Mouse (Mus musculus) adrenal gland, postnatal 10 days (tissue): ENCODE measurements around the gene Kctd17. TPM values are rescaled to one million over a fixed set of nuclear protein-coding genes. Genes with fewer than 3 reads are reported as not detected.

Experiments
- DNase-seq: peaks from one replicate; pipeline ENCODE4 v3.0.0; 2021; ENCODE audit warnings: mixed read lengths
- total RNA-seq, 2 experiments: library from RNA; stranded (reverse); gene quantifications; 2 replicates each; pipeline ENCODE4 v1.2.3; 2021

Kctd17 gene
- total RNA-seq, 2 experiments from 2014 or later = 85.2 to 94.8 TPM

DNA sequence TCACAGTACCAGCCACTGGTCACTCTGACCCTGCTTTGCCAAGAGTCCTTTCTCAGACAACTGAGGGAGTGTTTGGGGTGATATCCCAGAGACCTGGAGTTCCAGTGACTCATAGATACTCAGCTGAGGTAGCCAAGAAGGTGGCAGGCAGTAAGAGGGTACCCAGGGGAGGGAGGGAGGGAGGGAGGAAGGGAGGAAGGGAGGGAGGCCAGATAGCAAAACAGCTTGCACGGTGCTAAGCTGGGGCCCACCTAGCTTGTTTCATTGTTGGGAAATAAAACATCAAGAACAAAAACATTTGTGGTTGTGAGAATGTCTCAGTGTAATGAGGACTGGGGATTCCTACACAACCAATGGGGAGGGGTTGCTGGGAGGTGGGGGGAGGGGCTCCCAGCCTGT lies 14.6 kb upstream of the Kctd17 start:
- no peak for DNase-seq

DNA sequence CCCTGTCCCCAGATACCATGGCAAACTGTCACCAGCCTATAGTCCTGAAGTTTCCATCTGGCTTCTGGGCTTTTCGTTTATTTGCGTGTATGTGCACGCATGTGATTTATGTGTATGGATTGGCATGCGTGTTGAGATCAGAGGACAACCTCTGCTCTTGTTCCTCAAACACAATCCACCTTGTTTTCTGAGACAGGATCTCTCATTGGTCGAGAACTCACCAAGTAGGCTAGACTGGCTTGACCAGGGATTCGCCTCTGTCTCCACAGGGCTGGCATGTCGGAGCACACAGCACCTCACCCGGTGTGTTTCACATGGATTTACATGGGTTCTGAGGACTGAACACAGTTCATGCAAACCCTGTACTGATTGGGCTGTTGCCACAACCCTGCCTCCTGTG lies 14.2 kb upstream of the Kctd17 start:
- DNase-seq = no peak

DNA sequence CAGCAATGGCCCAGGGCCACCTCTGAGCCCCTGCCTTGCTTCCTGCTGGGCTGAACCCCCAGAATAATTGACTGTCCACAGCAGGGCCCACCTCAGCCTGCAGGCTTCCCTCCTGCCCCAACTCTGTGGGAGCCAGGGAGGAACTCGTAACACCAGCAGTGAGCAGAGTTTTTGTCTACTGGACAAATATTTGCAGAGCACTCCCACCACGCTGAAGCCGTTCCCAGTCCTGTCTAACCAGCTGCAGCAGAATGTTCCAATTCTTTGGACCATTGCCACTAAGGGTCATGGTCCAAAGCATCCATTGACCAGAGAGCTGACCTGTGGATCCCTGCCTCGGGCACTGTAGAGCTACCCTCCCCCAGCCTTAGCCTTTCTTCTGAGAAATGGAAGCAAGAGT lies 11.4 kb upstream of the Kctd17 start:
- DNase-seq = no peak

DNA sequence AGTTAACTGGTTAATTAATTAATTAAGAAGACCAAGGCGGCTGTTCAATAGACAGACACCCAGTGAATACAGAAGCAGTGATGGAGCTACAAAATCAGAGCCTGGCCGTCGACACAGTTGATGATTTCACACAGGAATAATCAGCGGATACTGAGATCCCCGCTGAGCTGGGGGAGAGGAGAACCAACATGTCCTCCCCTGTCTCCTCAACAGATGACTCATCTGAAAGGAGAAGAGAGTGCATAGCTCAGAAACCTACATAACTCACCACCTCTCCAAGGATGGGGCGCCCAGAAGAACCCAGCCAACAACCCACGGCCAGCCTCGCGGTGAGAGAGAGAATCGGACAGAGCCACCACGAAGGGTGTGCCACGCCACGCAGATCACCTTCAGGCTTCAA lies 8.0 kb upstream of the Kctd17 start:
- no peak for DNase-seq

DNA sequence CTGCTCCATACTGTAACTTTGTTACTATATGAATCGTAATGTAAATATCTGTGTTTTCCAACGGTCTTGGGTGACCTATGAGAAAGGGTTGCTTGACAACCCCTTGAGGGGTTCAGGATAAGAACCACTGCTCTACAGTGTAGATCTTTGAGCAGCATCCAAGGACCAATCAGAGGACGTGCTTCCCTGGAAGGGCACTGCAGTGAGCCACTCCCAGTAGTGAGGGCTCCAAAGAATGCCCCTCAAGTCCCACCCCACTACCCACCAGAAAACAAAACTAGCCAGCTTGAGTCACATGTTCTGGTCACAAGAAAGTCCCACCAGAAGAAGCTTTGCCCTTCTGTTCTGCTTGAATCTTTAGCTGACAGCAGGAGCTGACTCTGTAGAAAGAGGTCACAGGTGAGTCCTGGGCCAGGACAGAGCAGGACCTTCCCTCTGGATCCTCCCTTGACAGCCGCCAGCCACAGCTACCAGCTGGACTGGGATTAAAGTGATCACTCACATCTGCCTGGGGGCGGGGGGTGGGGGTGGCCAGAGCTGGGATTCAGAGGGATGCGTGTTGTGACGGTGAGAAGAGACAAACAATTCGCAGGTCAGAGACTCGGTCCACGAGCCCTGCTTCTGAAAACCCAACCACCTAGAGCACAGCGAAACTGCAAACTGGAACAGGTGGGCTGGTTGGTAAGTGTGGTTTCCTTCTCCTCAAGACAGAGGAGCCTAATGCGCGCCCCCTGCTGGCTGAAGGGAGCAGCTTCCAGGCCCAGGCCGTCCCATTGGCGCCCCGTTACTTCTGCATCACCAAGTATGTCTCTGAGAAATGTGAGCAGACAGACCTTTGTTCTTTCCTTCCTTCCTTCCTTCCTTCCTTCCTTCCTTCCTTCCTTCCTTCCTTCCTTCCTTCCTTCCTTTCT lies 6.1 kb upstream of the Kctd17 start:
- peak; percentile 91 for DNase-seq

DNA sequence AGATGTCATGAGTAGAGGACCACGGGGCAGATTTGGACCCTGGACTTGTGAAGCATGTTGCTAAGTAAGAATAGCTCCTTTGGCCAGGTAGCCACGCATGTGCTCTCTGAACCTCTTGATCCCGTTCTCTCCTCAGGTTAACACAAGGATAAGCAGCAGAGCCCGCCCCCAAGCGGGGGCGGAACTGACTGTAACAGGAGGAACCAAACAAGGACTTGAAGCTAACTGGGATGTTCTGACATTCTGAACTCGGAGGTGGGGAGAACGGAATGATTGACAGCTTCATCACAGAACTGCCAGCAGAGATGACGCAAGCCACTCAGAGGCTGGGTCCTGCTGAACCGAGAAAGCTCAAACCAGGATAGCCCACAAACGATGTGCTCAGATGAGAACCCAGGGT lies 3.9 kb upstream of the Kctd17 start:
- DNase-seq = no peak

DNA sequence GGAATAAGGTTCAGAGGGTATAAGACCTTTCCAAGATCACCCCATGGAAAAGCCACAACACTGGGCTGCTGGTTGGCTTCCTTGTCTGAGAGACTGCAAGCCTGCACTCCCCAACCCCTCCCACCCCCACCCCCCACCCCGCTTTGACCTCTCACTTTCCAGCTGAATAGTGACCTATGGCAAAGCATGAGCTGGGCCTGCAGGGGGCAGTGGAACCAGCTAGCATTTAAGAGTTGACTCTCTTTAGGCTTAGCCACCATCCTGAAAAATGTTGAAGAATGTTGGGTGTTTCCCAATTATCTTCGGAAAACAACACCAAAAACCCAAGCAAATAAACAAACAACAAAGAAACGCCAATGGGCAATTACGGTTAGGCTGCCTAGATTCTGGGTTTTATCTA lies 3.1 kb upstream of the Kctd17 start:
- no peak for DNase-seq

DNA sequence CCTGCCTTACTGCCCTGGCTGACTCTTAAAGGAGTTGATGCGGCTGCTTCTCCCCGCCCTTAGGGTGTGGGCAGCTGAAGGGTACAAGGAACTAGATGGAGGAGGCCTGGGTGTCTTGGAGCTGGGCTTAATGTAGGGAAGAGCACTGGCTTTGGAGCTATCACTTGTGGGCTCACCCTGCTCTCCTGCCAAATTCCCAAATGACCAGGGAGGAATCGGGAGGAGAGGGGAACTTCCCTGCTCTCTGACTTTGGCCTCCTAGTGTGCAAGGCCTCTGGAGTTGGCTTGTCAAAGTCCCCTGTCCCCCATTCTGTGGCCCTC lies 735 bp downstream of the Kctd17 start:
- DNase-seq = no peak

DNA sequence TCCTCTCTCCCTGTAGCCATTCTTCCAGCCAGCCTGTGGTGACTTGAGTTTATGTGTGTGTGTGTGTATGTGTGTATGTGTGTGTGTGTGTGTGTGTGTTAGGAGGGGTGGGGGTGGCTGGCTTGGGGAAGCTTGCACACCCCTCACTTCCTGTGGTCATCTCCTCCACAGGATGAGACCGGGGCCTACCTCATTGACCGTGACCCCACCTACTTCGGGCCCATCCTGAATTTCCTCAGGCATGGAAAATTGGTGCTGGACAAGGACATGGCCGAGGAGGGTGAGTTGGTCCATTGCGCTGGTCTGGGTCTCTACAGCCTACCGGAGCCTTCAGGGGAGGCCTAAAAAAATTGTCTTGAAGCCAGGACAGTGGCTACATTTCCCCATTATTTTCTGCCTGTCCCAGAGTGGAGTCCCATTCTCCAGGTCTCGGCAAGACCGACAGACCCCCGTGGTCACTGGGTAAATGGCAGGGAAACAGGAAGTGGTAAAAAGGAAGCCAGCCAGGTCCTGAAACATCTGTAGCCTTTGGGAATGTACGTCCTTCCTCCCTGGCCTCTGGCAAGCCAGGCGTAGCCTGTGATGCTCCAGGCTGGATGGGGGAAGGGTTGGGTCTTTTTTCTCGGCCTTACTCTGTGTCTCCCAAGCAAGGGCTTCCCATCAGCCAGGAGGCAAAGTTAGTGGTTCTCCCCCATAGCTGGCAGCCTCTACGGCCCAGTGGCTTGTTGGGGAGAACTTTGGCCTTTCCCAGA lies 1.7 kb downstream of the Kctd17 start:
- no peak for DNase-seq

DNA sequence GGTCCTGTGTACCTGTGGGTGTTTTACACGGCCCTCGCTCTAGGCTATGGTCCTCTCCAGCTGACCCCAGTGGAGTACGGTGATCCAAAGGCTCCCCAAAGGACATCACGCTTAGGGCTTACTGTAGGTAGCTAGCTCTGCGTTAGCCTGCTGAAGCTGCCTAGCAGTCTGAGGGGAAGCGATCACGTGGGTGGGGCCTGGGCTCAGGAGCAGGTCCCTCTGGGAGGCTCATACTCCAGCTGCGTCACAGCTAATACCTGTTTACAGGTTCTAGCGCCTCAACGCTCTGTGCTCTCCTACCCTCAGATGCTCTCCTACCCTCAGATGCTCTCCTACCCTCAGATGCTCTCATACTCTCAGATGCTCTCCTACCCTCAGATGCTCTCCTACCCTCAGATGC lies 2.5 kb downstream of the Kctd17 start:
- DNase-seq = no peak

DNA sequence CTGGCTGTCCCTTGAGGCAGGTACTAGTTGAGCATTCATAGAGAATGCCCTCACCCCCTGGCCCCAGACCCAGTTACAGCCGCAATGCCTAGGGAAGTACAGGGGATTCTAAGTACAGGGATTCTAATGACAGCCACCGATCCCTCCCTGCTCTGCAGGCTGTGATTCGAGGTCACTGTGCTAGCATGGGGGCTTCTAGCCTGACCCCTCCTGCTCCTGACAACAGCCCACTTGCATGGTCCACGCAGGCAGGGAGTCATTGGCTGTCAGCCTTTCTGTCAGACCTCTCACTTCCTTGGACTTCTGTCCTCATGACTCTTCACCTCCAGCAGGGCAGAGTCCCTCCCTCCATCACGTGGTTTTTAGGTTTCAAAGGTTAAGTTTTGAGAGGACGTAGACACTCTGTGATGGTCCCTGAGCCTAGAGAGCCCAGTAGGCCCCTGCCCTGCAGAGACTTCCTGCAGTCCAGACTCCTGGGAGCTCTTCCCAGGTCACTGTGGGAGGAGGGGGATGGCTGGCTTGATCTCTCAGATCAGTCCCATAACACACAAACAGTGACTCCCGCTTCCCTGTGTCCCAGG lies 3.3 kb downstream of the Kctd17 start:
- DNase-seq = no peak

DNA sequence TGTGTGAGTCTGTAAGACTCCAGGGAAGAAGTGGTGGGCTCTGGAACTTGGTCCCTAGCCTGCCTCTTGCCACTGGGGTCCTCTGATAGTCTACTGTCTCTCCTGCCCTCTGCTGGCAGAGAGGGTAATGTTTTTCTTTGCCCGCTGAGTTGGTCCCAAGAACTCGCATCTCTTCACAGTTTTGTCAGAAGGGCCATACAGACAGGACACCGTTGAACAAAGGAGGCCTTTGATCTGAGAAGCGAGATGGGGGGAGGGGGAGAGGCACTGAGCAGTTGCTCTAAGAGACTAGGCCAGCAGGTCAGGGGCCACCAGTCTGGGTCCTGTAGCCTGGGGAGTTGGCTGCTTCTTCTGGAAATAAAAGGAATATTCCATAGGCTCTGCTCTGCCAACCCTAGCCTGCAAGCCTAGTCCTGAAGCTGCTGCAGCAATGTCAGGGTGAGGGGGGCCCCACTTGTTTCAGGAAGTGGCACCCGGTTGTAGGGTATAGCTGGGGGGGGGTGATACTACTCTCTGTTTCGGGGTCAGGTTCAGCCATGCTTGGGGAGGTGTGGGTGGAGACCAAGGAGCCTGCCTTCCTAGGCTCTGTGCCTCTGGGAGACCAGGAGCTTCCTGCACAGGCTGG lies 6.6 kb downstream of the Kctd17 start:
- peak; percentile 68 for DNase-seq

DNA sequence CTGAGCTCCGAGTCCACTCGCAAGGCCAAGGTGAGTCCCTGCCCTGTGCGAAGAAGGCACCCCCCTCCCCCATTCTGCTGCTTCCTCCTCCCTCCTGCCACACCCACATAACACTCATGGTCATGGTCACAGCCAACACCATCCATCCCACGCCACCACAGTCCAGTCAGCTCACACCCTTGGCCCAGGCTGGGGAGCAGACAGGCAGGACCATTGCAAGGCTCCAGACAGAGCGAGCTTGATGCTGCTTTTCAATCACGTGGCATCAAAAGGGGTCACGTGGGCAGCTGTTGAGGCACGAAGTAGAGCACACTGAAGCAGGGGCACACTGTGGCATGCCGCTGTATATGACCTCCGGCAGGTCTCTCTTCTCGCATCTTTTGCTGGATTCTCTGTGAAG lies 7.3 kb downstream of the Kctd17 start:
- no peak for DNase-seq

DNA sequence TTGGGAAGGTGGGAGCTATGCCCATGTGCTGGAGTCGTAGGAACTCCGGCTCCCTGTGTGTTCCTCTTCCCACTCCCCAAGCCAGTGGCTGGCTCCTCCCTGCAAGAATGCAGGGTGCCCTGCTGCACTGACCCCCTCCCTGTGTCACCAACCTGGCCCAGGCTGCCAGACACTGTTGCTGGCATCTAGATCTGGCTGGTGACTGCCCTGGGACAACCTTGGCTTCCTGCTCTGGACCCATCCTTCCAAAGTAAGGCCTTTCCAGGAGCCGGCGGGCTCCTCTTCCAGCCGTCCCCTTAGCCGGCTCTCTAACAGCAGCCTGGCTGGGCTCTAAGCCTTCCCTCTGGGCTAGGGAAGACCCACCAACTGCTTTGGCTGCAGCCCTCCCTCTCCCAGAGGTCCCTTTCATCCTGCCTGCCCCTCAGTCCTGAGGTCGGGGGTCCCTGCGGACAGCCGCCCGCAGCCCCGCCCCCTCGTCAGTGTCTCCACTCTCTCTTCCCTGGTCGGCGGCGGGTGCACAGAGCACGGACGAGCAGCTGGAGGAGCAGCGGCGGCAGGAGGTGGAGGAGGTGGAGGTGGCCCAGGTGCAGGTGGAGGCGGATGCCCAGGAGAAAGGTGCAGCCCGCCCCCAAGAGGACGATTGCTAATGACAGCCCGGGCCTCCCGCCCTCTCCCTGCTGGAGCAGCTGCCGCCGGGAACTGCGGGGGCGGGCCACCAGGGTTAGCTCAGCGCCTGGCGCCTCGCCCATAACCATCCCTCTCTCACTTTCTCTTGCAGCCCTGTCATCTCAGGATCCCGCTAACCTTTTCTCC lies 8.2 kb downstream of the Kctd17 start:
- peak; percentile 95 for DNase-seq

DNA sequence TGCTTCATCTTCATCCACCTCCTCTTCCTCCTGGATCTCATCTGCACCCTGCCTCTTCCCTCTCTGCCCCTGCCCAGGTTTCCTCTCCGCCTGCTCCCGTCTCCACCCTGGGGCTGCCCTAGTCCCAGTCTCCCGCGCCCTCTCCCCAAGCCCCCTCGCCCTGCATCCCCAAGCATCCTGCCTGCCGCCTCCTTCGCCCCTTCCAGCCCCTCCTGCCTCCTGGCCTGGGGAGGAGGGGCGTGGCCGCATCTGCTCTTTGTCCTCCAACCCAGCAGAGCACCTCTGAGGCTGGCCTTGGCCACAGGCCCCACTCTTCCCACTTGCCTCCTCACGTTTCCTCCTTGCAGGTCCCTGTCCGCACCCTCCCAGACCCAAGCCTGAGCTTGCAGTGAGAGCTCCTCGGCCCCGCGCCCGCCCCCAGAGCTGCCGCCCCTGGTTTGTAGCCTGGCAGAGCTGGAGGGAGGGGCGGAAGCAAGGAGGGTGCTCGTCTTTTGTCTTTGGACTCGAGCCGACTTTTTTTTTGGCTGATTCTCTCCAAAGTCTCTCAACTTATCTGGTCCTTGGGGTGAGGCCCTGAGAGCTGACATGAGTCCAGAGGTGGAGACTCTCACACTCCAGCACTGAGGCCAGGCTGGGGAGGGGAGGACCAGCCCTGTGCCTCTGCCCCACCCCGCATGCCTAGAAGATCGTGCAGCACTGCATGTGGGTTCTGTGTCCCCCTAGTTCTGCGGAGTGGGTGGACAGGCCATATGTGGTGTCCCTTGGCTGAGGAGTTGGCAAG lies 9.1 kb downstream of the Kctd17 start:
- DNase-seq = peak; percentile 84

DNA sequence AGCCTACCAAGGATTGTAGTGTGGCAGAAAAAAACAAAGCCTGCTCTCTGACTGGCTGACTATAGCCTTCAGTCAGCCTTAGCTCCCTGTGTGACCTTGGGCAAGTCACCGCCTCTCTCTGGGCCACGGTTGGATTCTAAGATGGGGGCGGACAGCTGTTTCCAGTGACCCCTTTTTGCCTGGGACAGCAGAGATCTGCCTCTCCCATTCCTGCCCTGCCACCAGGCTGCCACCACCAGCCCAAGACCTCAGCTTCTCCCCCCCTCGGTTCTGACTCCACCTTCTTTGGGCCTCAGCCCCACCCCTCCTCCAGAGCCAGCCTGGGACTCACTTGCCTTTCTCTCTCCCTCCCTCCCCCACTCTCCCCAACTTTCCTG lies 9.6 kb downstream of the Kctd17 start:
- peak; percentile 73 for DNase-seq

DNA sequence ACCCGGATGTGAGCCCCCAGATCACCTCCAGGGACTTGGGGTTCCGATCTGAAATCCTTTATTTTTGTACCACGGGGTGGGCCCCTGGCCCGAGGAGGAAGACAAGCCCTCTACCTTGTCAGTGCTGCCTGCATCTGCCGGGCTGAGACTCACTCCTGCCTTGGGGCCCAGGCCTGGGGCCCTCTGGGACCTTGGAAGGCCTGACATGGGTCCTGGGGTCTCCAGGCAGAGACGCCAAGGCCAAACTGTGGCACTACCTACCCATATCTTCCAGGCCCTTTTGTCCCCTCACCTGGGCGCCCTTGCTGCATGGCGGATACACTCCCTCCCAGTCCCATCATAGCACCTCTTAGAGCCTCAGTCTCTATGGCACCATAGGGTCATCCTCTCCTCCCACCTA lies 10.1 kb downstream of the Kctd17 start:
- no peak for DNase-seq

DNA sequence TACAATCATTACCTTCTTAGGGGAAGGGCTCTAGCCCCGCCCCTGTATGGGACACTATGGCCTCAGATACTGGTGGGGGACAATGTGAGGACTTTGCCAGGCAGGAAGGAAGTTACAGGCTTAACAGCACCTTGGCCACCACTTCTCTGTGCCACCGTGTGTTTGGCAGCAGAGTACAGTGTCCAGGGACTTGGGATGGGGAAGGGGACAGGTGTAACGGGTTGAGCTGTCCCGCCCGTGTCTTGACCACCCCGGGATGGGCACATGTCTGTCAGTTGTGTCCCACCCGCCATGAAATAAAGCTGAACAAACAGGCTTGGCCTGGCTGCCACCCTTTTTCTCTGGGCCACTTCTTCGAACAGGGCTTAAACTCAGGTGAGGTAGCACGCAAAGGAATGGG lies 10.6 kb downstream of the Kctd17 start:
- DNase-seq = no peak

DNA sequence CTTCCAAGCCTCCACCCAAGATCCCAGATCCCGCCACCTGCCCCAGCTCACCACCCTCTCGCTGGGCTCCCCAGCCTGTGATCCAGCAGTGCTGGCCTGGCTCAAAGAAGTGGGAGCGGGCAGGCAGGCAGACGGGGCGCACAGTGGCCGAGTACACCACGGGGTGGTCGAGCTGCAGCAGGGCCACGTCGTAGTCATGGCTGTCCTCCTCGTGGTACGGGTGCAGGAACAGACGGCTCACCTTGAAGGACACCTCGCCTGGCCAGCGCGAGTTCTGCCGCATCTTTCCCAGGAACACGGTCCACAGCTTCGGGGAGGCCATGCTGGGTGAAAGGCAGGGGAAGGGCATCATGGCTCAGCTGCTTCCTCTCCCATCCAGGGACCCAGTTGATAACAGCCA lies 13.9 kb downstream of the Kctd17 start:
- no peak for DNase-seq

DNA sequence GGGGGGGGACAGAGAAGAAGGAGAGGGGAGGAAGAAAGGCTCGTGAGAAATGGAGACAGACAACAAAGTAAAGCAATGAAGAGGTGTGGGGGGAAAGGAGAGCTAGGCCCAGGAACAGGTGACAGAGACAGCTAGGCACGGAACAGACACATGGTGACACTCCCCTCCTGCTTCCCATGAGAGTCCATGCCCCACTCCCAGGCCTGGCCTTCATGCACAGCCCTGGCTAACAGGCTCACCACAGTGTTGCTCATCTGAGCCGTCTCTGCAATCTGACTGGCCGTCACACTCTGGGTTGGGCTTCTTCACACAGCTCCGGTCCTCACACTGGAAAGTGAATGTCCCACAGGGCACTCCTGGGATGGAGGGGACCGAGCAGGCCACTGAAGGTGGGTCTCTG lies 15.5 kb downstream of the Kctd17 start:
- no peak for DNase-seq

DNA sequence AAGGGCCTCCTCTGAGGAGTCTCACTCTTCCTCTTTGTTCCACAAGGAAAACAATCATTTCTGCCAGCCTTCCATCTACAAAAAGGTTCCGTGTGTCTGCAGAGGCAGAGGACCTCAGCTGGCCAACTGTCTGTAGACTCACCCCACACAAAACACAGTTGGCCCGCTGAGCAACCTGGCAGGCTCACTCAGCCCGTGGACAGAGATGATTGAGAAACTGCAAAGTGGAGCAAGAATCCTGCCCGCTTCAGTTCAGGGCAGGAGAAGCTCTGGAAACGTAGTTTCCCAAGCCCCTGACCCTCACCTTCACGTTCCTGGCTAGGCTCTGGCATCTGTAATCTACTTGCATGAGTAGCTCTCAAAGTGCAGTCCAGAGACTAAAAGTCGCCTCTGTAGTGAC lies 18.8 kb downstream of the Kctd17 start:
- DNase-seq = peak; percentile 72
